Mouse (Mus musculus) megakaryocyte, embryonic 14.5 days (primary cell): ENCODE data around the gene Pfdn6.
"Not testable (repeated sequence)": the region's sequence is repeated elsewhere in the genome, so short reads cannot be mapped to it uniquely, and the experiment has no call there.

Experiments
- FLI1 ChIP-seq: IDR thresholded peaks from 2 replicates; pipeline ENCODE4 v1.6.1; 2012; ENCODE audit warnings: low read length, inconsistent platforms, mixed read lengths
- GATA1 ChIP-seq: IDR thresholded peaks from 3 replicates; pipeline ENCODE4 v1.6.1; 2012; ENCODE audit warnings: mixed read lengths, low read length, inconsistent platforms, borderline replicate concordance

DNA sequence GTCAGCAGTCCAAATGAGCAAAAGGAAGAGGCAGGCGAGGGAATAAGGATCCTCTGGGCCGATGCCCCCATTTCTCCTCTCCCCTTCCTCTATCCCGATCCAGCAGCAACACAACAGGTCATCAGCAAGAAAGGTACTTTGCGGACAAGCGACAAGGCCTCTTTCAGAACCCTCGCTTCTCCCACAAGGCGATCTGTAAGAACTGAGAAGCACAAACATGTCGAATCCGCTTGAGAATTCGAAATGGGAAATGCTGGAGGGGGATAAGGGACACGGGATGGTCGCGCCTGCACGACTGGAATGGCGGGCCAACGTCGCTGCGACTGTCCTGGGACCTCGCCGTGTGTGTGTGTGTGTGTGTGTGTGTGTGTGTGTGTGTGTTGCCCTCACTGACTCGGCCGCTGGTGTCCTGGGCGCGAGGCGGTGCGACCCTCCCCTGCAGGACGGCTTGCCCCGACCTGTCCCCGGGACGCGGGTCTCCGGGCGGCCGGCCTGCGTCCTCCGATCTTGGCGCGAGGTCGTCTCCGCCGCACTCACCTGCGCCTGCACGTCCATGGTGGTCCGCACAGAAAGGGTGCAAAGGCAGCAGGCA is 50.1 kb downstream of the Pfdn6 start:
- TF ChIP-seq GATA1, FLI1: not testable (repeated sequence)
